ENCODE assay signal across 17 mouse cellular contexts in the genomic region with DNA sequence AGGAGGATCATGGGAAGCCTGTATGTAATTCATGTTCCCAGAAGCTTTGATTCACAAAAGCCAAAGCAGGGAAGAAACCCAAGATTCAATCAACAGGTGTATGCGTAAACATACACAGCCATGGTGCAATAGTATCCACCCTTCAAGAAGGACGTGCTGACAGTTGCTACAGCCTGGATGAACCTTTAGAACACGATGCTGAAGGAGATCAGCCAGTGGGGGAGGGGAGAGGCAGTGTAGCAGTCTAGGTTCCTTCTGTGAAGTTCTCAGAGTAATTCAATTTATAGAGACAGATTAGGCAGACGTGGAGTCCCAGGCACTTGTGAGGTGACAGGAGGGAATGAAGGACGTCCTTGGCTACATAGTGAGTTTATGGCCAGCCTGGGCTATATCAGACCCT. TPM values are rescaled to one million over a fixed set of nuclear protein-coding genes. Genes with fewer than 3 reads are reported as not detected.
DNase-seq lines count a peak whose midpoint lies in the region.
"Had no signal": no experiment of that assay in that cellular context is flagged by ENCODE, and none has a peak within 500 bp of the region (broad histone marks: within the 10 kb centered on the region; RNA-seq: fewer than 3 reads in every experiment).

No protein-coding gene starts in this region.

- DNase-seq in gastrocnemius, adult 18-20 months (ENCODE audit: low spot score) = peak; percentile 79
- no peak for DNase-seq in gastrocnemius, postnatal 4 days (ENCODE audit: low spot score in 2 of 2)
- DNase-seq in gastrocnemius, adult 8-10 months (ENCODE audit: low spot score in 2 of 2) = peak; percentile 66 to 73
- peak; percentile 73 for DNase-seq in gastrocnemius, postnatal 25 days
- DNase-seq in skeletal muscle tissue, adult 2 months (ENCODE audit: low read depth, low spot score) = peak; percentile 83
- no peak for DNase-seq in thymus, postnatal 10 days (ENCODE audit: low spot score in 2 of 2)
- no peak for DNase-seq in cerebellum, adult 11 months
- DNase-seq: adrenal gland, adult 8-10 months; adrenal gland, postnatal 14 days; adrenal gland, postnatal 36 days; B cell, adult 2 months; cerebellum, adult 18-20 months; cerebellum, adult 8-10 months; cerebellum, adult 9-11 months; cerebellum, postnatal 14 days; cerebellum, postnatal 36 days; embryo, embryonic 11 days had no signal

RNA-seq across cellular contexts. Expression of a gene that starts 15.5 kb away (rescaled TPM):
- 10 to 100 TPM; 42.9 to 67.4 TPM for total RNA-seq in gastrocnemius, adult 18-20 months (2021)
- 100 to 1,000 TPM in 1 of 2 experiments, 10 to 100 TPM in 1; 92.5 to 118 TPM for total RNA-seq in gastrocnemius, postnatal 4 days (2021)
- 10 to 100 TPM; 41.7 to 54.5 (median 50.6) TPM for total RNA-seq in gastrocnemius, adult 8-10 months (2022)
- total RNA-seq in gastrocnemius, postnatal 25 days (2021) = 10 to 100 TPM; 45.7 to 46.8 TPM

Comparison
In these comparisons a context has a peak if more than half of its experiments do, and no peak if none do; other contexts are left out.
1. DNase-seq: peak in gastrocnemius, adult 18-20 months (single experiment), gastrocnemius, adult 8-10 months (2 of 2), gastrocnemius, postnatal 25 days (single experiment) and skeletal muscle tissue, adult 2 months (single experiment); none in gastrocnemius, postnatal 4 days (0 of 2), thymus, postnatal 10 days (0 of 2) and cerebellum, adult 11 months (single experiment).